Mouse (Mus musculus) ES-CJ7 (cell line): Measurements from ENCODE around the gene Slc6a21.
"Not testable (repeated sequence)": the region's sequence is repeated elsewhere in the genome, so short reads cannot be mapped to it uniquely, and the experiment has no call there.

Source experiments
- DNase-seq: peaks from one replicate; pipeline ENCODE4 v3.0.0; 2011; ENCODE audit warnings: low read depth, low spot score

The Slc6a21 gene

GRCm38 (mm10) chr7:45255822-45256221, 21.5 kb upstream of the Slc6a21 start:
- DNase-seq = not testable (repeated sequence)

DNA sequence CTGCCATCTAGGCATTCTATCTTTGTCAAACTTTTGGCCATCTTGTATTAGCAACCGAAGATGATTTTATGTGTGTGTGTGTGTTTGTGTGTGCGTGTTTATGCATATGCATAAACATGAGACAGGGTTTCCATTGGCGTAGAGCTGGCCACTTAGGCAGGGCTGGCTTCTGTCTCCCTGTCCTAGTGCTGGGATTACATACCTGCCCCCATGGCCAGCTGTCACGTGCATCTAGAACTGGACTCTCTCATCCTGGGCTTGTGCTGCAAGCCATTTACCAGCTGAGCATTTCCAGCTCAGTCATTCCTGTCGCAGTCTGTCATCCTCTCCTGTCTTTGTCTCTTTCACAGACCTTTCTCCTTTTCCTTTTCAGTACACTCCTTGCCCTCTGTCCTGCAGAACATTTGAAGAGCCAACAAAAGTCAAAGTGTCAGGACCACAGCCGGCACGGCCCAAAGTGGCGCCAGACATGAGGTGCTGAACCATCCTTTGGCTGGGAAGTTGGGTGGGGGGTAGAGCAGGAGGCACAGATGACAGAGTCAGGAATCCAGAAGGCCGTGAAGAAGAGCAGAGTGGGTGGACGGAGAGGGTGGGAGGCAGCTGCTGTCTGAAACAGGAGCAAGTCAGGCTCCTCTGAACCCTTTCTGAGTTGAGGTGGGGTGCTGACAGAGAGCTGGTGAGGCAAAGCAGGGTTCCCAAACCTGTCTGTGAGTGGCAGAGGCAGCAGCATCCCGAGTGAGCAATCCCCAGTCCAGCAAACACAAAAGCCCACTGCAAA, 20.1 kb upstream of the Slc6a21 start:
- DNase-seq = no peak

DNA sequence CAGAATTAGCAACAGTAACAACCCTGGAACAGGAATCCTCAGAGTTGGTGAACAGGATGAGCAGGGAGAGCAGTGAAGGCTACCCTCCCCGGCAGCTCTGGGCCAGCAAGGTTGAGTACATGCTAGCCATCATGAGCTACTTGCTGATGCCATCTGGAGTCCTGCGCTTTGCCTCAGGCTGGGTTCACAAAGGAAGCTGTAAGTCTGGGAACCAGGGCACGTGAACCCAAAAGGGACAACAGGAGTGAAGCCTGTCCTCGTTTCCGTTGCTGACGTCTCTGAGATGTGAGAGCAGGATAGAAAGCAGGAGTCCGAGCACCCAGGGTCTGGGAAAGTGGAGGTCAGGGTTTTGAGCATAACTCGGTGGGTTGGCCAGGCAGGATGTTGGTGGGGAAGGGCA, 18.0 kb upstream of the Slc6a21 start:
- no peak for DNase-seq

GRCm38 (mm10) chr7:45262266-45262665, 15.0 kb upstream of the Slc6a21 start:
- no peak for DNase-seq

DNA sequence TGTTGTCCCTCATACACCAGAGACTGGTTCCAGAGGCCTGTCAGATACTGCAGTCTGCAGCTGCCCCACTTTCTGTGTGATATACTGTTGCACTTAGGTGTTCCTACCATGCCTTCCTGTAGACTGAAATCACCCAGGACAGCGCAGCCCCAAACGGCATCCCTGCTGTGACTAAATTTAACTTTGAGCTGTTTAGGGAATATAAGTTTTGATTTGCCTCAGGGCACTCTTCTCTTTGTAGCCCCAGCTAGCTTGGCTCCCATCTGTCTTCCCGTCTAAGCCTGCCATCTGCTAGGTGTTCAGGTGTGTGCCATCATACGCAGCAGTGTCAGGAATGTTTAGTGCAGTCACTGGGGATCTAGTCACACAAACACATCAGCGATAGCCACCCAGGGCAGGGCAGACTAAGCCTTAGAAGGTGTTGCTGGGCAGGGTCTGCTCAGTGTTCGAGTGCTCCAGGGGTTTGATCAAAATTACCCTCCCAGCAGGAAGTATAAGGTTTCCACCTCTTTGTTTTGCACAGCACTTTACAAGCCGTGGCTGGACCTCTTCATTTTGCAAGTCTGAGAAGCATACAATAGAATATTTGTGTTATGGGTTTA, 14.2 kb upstream of the Slc6a21 start:
- no peak for DNase-seq

GRCm38 (mm10) chr7:45264348-45264747, 13.0 kb upstream of the Slc6a21 start:
- no peak for DNase-seq

DNA sequence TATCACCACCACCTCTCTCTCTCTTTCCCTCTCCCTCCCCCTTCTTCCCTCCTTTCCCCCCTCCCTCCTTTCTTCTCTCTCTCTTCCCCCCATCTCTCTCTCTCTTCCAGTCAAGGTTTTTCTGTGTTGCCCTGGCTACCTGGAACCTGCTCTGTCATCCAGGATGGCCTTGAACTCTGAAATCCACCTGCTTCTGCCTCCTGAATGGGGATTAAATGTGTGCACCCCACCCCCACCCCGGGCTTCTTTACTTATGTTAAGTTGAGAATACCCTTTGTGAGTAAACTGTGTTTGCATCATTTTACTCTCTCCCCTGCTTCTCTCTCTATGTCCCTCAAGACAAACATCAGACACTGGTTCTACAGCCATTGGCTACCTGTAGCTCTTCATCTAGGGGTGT, 11.8 kb upstream of the Slc6a21 start:
- peak; percentile 44 for DNase-seq

DNA sequence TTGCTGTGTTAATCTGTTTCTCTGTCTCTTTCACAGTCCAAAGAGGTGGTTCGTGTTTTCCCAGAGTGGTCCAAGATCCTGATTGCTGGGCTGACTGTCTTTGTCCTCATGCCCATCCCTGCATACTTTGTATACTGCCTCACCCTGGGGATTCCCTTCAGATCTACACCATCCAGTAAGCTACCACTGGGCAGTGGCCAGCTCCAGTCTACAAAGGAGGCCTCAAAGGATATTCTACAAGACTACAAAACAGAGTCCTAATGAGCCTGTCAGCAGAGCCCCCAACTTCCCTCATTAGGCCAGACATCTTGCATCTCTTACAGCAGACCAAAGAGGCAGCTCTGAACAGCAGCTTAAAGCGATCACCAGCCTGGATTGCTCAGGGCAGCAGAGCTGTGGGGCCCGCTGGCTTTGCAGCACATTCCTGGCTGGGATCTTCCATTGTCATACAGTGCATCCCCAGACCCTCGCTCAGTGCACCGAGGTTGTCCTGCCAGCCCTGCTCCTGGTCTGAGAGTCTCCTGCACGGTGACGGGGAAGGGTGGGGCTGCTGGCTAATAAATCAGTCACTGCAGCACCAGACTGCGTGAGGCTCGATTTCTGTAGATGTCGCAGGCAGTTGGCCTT, 4.4 kb upstream of the Slc6a21 start:
- DNase-seq = peak; percentile 17

DNA sequence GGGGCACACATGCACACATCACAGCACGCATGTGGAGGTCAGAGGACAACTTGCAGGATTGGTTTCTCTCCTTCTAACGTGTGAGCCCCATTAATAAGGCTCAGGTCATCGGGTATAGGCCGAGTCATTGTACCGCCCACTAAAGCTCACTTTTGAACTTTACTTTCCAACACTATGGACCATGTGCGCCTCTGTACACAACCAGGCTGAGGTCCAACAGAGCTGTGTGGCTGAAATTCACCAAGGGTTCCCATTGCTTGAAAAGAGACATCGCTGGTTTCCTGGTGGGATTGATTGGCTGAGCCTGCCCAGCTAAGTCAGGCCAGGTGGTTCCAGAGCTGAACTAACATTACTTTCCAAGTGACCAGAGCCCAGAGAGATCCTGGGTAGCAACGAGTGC, 3.6 kb upstream of the Slc6a21 start:
- no peak for DNase-seq

- no peak for DNase-seq
Measured at GRCm38 (mm10) chr7:45286486-45286885, 9.2 kb downstream of the Slc6a21 start.

DNA sequence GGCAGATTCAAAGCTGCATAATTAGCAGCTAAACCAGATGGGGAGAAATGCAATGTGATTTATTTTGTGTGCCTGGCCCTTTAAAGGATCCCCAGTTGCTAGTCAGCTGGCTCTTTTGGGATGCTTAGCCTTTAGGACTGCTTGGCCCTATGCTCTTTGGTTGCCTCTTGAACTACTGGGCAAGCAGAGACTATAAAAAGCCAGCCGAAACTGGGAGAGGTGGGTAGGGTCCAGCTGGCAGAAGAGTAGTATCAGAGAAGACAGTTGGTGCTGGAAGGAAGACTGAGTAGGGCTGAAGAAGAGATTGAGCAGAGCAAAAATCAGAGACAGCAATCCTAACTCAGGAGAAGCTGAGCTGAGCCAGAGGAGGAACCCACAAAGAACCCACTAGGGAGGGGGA, 19.3 kb downstream of the Slc6a21 start:
- DNase-seq = no peak

DNA sequence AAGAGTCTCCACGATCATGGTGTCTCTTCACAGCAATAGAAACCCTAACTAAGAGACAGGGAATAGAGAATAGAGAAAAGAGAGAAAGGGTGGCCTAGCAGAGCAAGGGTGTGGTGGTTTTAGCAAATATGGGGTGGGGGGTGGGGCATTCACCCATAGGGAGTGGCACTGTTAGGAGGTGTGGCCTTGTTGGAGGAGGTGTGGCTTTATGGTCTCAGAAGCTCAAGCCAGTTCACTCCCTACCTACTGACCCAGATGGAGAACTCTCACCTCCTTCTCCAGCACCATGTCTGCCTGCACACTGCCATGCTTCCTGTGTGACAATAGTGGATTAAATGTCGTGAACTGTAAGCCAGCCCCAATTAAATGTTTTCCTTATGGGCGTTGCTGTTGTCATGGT, 20.2 kb downstream of the Slc6a21 start:
- peak; percentile 33 for DNase-seq

GRCm38 (mm10) chr7:45299752-45300151, 22.4 kb downstream of the Slc6a21 start:
- DNase-seq = peak; percentile 86

DNA sequence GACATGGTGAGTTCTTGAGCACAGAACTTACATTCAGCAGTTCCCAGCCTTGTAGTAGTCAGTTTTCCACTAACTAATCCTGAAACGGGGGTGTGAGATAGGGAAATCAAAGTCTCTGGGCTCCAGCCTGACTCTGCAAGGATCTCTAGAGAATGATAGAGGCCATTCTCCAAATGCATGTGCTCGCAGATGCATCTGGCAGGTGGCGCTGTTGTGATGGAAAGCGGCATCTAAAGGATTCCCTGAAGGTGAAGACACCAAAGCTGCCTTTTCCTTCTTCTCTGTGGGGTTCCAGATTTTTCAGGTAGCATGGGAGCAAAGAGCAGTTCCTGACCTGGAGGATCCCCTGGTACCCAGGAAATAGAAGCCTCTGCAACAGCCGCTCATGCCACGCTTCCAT, 23.0 kb downstream of the Slc6a21 start:
- DNase-seq = peak; percentile 77

DNA sequence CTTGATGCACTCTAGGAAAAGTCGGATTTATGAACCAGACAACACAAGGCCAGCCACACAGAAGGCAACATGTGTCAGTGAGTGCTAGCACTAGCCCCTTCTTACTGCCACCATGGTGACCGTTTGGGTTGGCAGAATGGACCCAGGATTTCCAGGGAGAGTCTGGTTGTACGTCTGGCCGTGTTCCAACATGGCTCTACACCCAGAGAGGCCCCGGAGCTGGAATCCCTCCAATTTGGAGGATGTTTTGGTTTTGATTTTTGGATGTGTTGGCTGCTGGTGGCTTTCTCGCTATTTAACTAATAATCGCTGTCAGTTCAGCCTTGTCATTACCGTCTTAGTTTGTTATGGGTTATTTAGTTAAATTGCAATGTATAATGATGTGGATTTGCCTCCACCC, 25.3 kb downstream of the Slc6a21 start:
- no peak for DNase-seq

GRCm38 (mm10) chr7:45304869-45305268, 27.6 kb downstream of the Slc6a21 start:
- peak; percentile 73 for DNase-seq

DNA sequence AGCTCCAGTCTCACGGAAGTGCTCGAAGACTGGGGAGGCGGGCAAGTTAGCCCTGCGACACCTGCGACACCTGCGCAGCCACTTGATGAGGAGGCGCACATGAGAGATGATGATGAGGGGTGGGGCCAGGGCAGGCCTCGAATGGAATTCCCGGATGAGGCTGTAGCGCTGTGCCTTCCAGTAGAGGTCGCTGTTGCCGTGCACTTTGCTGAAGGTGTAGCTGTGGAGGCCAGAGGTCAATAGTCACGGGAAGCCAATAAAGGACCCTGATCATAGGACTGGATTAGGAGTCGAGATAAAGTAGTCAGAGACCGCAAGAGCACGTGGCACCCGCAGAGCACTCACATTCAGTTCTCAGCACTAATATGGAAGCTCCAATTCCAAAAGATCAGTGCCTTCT, 28.0 kb downstream of the Slc6a21 start:
- peak; percentile 94 for DNase-seq

DNA sequence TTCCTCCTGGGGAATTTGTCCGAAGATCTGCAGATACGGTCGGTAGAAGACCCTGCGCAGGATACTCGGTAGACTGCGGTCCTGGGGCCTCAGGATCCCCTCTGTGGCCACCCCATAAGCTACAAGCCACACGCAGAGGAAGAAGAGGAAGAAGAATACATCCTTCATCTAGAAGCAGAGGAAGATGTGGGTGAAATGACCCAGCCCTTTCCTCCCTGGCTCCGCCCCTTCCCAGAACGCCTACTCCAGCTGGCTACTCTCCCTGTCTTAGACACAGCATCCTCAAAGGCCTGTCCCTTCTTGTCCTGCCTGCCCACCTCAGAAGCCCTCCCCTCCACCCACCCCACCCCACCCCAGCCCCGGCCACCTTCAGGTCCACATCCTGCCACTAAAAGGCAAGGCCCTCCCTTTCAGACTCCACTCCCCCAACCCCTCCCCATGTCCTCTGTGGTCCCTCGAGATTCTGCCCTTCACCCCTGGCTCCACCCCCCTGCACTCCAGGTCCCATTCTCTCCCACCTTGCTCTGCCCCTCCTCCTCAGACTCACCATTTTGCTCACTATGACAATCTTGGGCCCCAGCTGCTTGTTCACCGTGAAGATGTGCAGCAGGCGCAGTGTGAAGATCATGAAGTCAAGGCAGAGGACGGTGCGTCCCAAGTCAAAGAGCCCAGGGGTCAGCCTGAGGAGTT, 31.4 kb downstream of the Slc6a21 start:
- DNase-seq = peak; percentile 39

DNA sequence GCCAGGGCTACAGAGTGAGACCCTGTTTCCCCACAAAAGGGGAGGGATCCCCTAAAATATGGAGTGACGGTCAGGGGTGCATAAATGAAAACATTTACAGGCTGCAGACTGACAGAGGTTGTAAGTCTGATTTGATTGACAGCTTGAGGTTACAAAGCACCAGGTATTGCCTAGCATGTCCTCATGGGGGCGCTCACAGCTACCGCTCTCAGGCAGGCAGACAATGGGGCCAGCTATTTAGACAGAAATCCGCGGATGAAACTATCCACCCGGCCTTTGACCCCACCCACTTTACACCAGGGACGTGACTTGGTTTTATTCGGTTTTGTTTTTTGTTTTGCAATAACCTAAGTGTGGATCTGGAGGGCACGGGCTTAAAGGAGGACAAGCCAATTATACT, 32.1 kb downstream of the Slc6a21 start:
- peak; percentile 83 for DNase-seq

- DNase-seq = peak; percentile 45
Measured at GRCm38 (mm10) chr7:45312023-45312422, 34.7 kb downstream of the Slc6a21 start.

DNA sequence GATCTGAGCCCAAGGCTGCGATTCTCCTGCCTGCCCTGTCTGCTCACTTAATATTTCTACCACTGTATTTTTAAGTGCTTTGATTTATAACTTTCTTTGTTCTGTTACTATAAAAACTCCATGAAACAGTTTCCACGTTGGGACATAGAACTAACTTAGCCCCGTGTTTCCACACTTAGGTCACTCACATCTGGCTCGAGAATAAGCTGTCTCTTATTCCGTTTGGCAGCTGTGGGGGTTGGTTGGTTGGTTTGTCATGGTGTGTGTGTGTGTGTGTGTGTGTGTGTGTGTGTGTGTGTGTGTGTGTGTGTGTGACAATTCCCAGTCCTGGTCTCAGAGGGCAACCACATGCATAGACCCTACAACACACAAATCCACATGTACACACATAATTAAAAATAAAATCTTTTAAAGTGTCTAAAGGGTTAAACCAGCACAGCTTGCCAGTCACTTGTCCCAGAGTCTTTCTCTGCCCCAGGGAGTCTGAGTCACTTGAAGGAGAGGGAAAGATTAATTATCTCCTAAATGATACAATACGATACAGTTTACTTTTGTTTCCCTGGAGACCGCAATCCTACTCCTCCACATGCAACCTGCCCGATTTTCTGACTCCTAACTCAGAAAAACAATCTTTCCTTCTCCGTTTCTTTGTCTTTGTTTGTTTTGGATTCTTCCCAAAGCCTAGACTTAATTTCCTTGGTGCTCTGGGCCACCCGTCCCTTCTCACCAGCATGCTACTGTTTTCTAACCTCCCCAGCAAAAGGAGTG, 35.6 kb downstream of the Slc6a21 start:
- no peak for DNase-seq

DNA sequence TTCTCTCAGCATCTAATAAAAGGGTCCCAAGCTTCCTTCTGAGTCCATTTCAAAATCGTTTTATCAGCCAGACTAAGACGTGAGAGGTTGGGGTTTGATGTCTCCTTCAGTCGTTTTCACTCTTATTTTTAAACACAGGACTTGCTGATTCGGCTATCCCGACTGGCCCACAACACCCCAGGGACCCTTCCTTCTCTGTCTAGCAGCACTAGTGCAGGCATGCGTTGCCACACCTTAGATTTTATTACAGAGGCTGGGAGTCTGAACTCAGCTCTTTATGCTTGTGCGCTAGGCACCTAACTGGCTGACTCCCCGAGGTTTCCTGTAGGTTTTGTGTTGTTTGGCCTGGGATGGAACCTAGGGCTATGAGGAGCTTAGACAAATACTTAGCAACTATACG, 36.2 kb downstream of the Slc6a21 start:
- DNase-seq = no peak
